Mouse (Mus musculus) right cerebral cortex, postnatal 14 days (tissue): ENCODE measurements around the gene Arid1b.

Experiments used
- DNase-seq: peaks from one replicate; pipeline ENCODE4 v3.0.0; 2022

Arid1b gene

GRCm38 (mm10) chr17:5218955-5219557 lies 224.9 kb downstream of the Arid1b start:
- no peak for DNase-seq

- no peak for DNase-seq
These were observed 226.9 kb downstream of the Arid1b start for GRCm38 (mm10) chr17:5221041-5221440.

- no peak for DNase-seq
These were observed 227.4 kb downstream of the Arid1b start for GRCm38 (mm10) chr17:5221558-5221957.

- no peak for DNase-seq
These were observed 228.7 kb downstream of the Arid1b start for GRCm38 (mm10) chr17:5222827-5223226.

GRCm38 (mm10) chr17:5224932-5225331 lies 230.8 kb downstream of the Arid1b start:
- DNase-seq, result no peak

- DNase-seq, result no peak
These were observed 233.0 kb downstream of the Arid1b start for GRCm38 (mm10) chr17:5227136-5227535.

- no peak for DNase-seq
These were observed 234.0 kb downstream of the Arid1b start for GRCm38 (mm10) chr17:5227950-5228615.

GRCm38 (mm10) chr17:5228616-5229250 lies 234.6 kb downstream of the Arid1b start:
- no peak for DNase-seq

GRCm38 (mm10) chr17:5230063-5230462 lies 235.9 kb downstream of the Arid1b start:
- no peak for DNase-seq

- no peak for DNase-seq
These were observed 238.0 kb downstream of the Arid1b start for GRCm38 (mm10) chr17:5232180-5232579.

GRCm38 (mm10) chr17:5233991-5234390 lies 239.9 kb downstream of the Arid1b start:
- DNase-seq, result no peak

GRCm38 (mm10) chr17:5235057-5235456 lies 240.9 kb downstream of the Arid1b start:
- no peak for DNase-seq

- no peak for DNase-seq
These were observed 243.6 kb downstream of the Arid1b start for GRCm38 (mm10) chr17:5237765-5238164.

GRCm38 (mm10) chr17:5238387-5239245 lies 244.5 kb downstream of the Arid1b start:
- DNase-seq, result no peak

- DNase-seq, result no peak
These were observed 250.4 kb downstream of the Arid1b start for GRCm38 (mm10) chr17:5244526-5244925.

GRCm38 (mm10) chr17:5246688-5247087 lies 252.6 kb downstream of the Arid1b start:
- no peak for DNase-seq

- no peak for DNase-seq
These were observed 253.1 kb downstream of the Arid1b start for GRCm38 (mm10) chr17:5247247-5247646.

- DNase-seq, result no peak
These were observed 253.6 kb downstream of the Arid1b start for GRCm38 (mm10) chr17:5247737-5248136.

- peak; percentile 44 for DNase-seq
These were observed 255.0 kb downstream of the Arid1b start for GRCm38 (mm10) chr17:5248957-5249656.

- DNase-seq, result no peak
These were observed 255.6 kb downstream of the Arid1b start for GRCm38 (mm10) chr17:5249681-5250180.

GRCm38 (mm10) chr17:5252436-5252835 lies 258.3 kb downstream of the Arid1b start:
- peak; percentile 84 for DNase-seq
